Mouse (Mus musculus): ENCODE results near the gene Gm9507. TPM values are rescaled to one million over a fixed set of nuclear protein-coding genes. Genes with fewer than 3 reads are reported as not detected.

The Gm9507 gene
- polyA plus RNA-seq, 1 experiment: not detected

DNA sequence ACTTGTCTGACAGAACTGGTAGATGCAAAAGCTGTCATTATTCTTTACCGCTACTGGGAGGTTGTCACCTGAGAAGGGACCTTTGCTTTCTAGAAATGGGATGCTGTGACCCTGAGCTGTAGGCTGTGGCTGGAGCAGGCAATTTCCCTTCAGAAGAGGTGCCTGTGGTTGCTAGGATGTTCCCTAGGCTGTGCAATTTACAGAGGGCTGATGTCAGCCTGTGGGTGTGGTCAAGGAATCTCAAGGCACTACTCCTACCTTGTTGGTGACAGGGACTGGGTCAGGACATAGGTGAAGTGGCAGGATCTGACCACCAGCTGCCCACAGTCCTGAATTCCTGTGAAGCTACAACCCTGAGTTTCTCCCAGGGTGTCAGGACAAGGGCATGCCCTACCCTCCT is 41.9 kb downstream of the Gm9507 start:
- TF ChIP-seq POLR2A (IDR thresholded peaks at IDR 0.05; ENCODE audit: extremely low read depth, insufficient read depth, low read length): no peak
- no peak for TF ChIP-seq CTCF (IDR thresholded peaks at IDR 0.05; ENCODE audit: extremely low read depth, insufficient read depth, low read length)
- H3K4me3 ChIP-seq (ENCODE audit: insufficient read depth, low read length): no peak overlapping the region
- no peak overlapping the region; the same call in 1 of the 2 replicates for H3K27ac ChIP-seq (ENCODE audit: insufficient read depth, low read length)
- no peaks in the 10 kb centered on the region for H3K4me1 ChIP-seq (ENCODE audit: control insufficient read depth, insufficient read depth, low read length)

Other genes with a start within 250 kb of the Gm9507 start
- gene Pttg1ip, start 230.1 kb downstream of the Gm9507 start, polyA plus RNA-seq (2012; rRNA removed): 111 and 113 TPM in 2 replicates
- gene Sumo3, start 205.7 kb downstream of the Gm9507 start, polyA plus RNA-seq (2012; rRNA removed): 270 and 272 TPM in 2 replicates
- gene Gm49325, start 205.6 kb downstream of the Gm9507 start, polyA plus RNA-seq (2012; rRNA removed): 9.3 TPM in 1 of 2 replicates, not detected in the other
- gene Ube2g2, start 189.6 kb downstream of the Gm9507 start, polyA plus RNA-seq (2012; rRNA removed): 38.8 and 40.7 TPM in 2 replicates
- 0.29 TPM in 1 of 2 replicates, not detected in the other for gene Tspear, start 125.3 kb downstream of the Gm9507 start, polyA plus RNA-seq (2012; rRNA removed)
- gene Gm19402, start 121.1 kb downstream of the Gm9507 start, polyA plus RNA-seq (2012; rRNA removed): not detected in 2 replicates
- gene Gm9508, start 114.6 kb downstream of the Gm9507 start, polyA plus RNA-seq (2012; rRNA removed): not detected in 2 replicates
- not detected in 2 replicates for gene Gm10272, start 105.2 kb downstream of the Gm9507 start, polyA plus RNA-seq (2012; rRNA removed)
- not detected in 2 replicates for gene Gm10024, start 100.4 kb downstream of the Gm9507 start, polyA plus RNA-seq (2012; rRNA removed)
- not detected in 2 replicates for gene Gm10142, start 96.0 kb downstream of the Gm9507 start, polyA plus RNA-seq (2012; rRNA removed)
- gene Krtap12-1, start 91.2 kb downstream of the Gm9507 start, polyA plus RNA-seq (2012; rRNA removed): not detected in 2 replicates
- not detected in 2 replicates for gene Gm10100, start 85.4 kb downstream of the Gm9507 start, polyA plus RNA-seq (2012; rRNA removed)
- gene Gm18596, start 69.2 kb downstream of the Gm9507 start, polyA plus RNA-seq (2012; rRNA removed): not detected in 2 replicates
- gene Gm9736, start 60.5 kb downstream of the Gm9507 start, polyA plus RNA-seq (2012; rRNA removed): not detected in 2 replicates
- not detected in 2 replicates for gene Gm3233, start 52.2 kb downstream of the Gm9507 start, polyA plus RNA-seq (2012; rRNA removed)
- not detected in 2 replicates for gene Gm3238, start 40.5 kb downstream of the Gm9507 start, polyA plus RNA-seq (2012; rRNA removed)
- not detected in 2 replicates for gene Gm7138, start 34.9 kb downstream of the Gm9507 start, polyA plus RNA-seq (2012; rRNA removed)
- not detected in 2 replicates for gene Gm3250, start 29.3 kb downstream of the Gm9507 start, polyA plus RNA-seq (2012; rRNA removed)
- gene Gm7137, start 23.6 kb downstream of the Gm9507 start, polyA plus RNA-seq (2012; rRNA removed): not detected in 2 replicates
- not detected in 2 replicates for gene Gm9639, start 16.8 kb downstream of the Gm9507 start, polyA plus RNA-seq (2012; rRNA removed)
- gene Gm19668, start 12.7 kb downstream of the Gm9507 start, polyA plus RNA-seq (2012; rRNA removed): not detected in 2 replicates
- gene Gm2696, start 2.8 kb upstream of the Gm9507 start, polyA plus RNA-seq (2012; rRNA removed): not detected in 2 replicates
- gene Krtap10-4, start 15.3 kb upstream of the Gm9507 start, polyA plus RNA-seq (2012; rRNA removed): not detected in 2 replicates
- not detected in 2 replicates for gene Krtap10-10, start 24.1 kb upstream of the Gm9507 start, polyA plus RNA-seq (2012; rRNA removed)
- not detected in 2 replicates for gene Gm36176, start 35.0 kb upstream of the Gm9507 start, polyA plus RNA-seq (2012; rRNA removed)
- gene Gm10318, start 41.0 kb upstream of the Gm9507 start, polyA plus RNA-seq (2012; rRNA removed): 0.15 TPM in 1 of 2 replicates, not detected in the other
- not detected in 2 replicates for gene Gm3285, start 50.1 kb upstream of the Gm9507 start, polyA plus RNA-seq (2012; rRNA removed)
- gene Lrrc3, start 90.7 kb upstream of the Gm9507 start, polyA plus RNA-seq (2012; rRNA removed): 7.3 and 7.7 TPM in 2 replicates
- gene Trpm2, start 158.7 kb upstream of the Gm9507 start, polyA plus RNA-seq (2012; rRNA removed): 30.8 and 32.0 TPM in 2 replicates
- gene 1810043G02Rik, start 166.7 kb upstream of the Gm9507 start, polyA plus RNA-seq (2012; rRNA removed): 74.0 and 74.4 TPM in 2 replicates
- gene Pfkl, start 198.2 kb upstream of the Gm9507 start, polyA plus RNA-seq (2012; rRNA removed): 158 and 186 TPM in 2 replicates
- 0.13 and 0.38 TPM in 2 replicates for gene Dnmt3l, start 230.1 kb upstream of the Gm9507 start, polyA plus RNA-seq (2012; rRNA removed)
- gene Aire, start 231.8 kb upstream of the Gm9507 start, polyA plus RNA-seq (2012; rRNA removed): 0.32 and 0.65 TPM in 2 replicates

Measured in cortical plate, adult 2 months (tissue).